In the genomic region with DNA sequence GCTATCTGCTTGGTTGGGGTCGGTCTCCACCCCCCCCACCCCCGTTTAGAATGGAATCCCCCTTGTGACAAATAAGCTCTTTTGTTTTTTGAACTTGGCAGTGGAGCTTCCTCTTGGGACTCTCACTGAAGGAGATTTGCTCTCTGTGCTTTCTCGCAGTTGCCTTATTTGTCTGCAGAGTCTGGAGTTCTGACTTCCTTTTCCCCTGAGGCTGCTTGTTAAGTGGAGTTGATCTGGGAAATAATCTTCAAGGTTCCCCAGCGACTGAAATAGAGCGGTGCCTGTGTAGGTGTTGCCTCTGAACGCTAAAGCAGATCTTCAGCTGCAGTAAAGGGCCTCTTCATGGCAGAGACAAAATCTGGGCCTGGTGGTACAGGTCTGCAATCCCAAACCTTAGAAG, we compare ENCODE assay signal across 8 mouse cellular contexts. TPM values are rescaled to one million over a fixed set of nuclear protein-coding genes. Genes with fewer than 3 reads are reported as not detected.
DNase-seq lines count a peak whose midpoint lies in the region; ATAC-seq and TF ChIP-seq lines count a peak whose summit lies in the region.

No protein-coding gene starts in this region.

- DNase-seq in liver, embryonic 11.5 days (ENCODE audit: low spot score) = peak; percentile 31
- DNase-seq in liver = no peak
- DNase-seq in brain, embryonic 14.5 days (ENCODE audit: low read depth) = peak; percentile 62
- DNase-seq in cerebellum, adult 2 months = no peak
- DNase-seq in c-Kit-positive CD71-positive TER-119-positive erythroid progenitor cells, embryonic 14.5 days (ENCODE audit: low spot score) = no peak
- no peak for DNase-seq in thymus, postnatal 10 days (ENCODE audit: low spot score in 2 of 2)

- H3K4me2 ChIP-seq in liver, embryonic 11.5 days = no peak overlapping the region
- H3K4me2 ChIP-seq in heart, embryonic 14.5 days (ENCODE audit: low read length) = 0 out of 2 replicates have a peak overlapping the region, but pooled peaks have one; percentile 4

- peaks cover 16% of the 10 kb centered on the region; the same call in 1 of the 2 replicates for H3K4me1 ChIP-seq in liver, embryonic 11.5 days (replicated peaks; ENCODE audit: control insufficient read depth, insufficient read depth, low read length)
- peaks cover 33 to 72% of the 10 kb centered on the region in 2 experiments for H3K4me1 ChIP-seq in heart, embryonic 14.5 days (ENCODE audit: control insufficient read depth in 2 of 2, insufficient read depth in 2 of 2, low read length in 2 of 2)
- peaks cover 43% of the 10 kb centered on the region for H3K4me1 ChIP-seq in cerebellum, adult 2 months (ENCODE audit: control insufficient read depth, insufficient read depth, low read length)

- H3K9me3 ChIP-seq in liver, embryonic 11.5 days (ENCODE audit: control insufficient read depth, low read length) = no peaks in the 10 kb centered on the region
- H3K9me3 ChIP-seq in heart, embryonic 14.5 days (ENCODE audit: control insufficient read depth, low read length) = 0 out of 2 replicates have a peak, but pooled peaks cover 3% of the 10 kb centered on the region

- H3K27ac ChIP-seq in liver, embryonic 11.5 days (ENCODE audit: low read depth, low read length) = no peak overlapping the region; the same call in 1 of the 2 replicates
- H3K27ac ChIP-seq in heart, embryonic 14.5 days (replicated peaks in 1 of 2; ENCODE audit: control insufficient read depth in 1 of 2, insufficient read depth in 1 of 2, low read depth in 2 of 2, low read length in 2 of 2) = peak overlapping the region; percentile 72 to 73
- peak overlapping the region; percentile 73 for H3K27ac ChIP-seq in macrophage
- no peak overlapping the region for H3K27ac ChIP-seq in cerebellum, adult 2 months (ENCODE audit: insufficient read depth, low read length)

- no peak overlapping the region for H3K9ac ChIP-seq in liver, embryonic 11.5 days (ENCODE audit: low read depth, low read length)
- H3K9ac ChIP-seq in heart, embryonic 14.5 days (ENCODE audit: low read length) = peak overlapping the region; percentile 22; the same call in 1 of the 2 replicates

- TF ChIP-seq POLR2A in brain, embryonic 14.5 days (IDR thresholded peaks at IDR 0.05; ENCODE audit: borderline replicate concordance, extremely low read depth, insufficient read depth, insufficient read length, poor library complexity, severe bottlenecking) = no peak
- TF ChIP-seq POLR2A in cerebellum, adult 2 months (IDR thresholded peaks at IDR 0.05; ENCODE audit: borderline replicate concordance, insufficient read depth, low read length) = no peak

- H3K27me3 ChIP-seq in liver, embryonic 11.5 days (replicated peaks; ENCODE audit: control insufficient read depth, insufficient read depth, low read length) = no peaks in the 10 kb centered on the region
- H3K27me3 ChIP-seq in heart, embryonic 14.5 days (ENCODE audit: control insufficient read depth, insufficient read depth, low read length) = no peaks in the 10 kb centered on the region
- H3K27me3 ChIP-seq in cerebellum, adult 2 months (ENCODE audit: control insufficient read depth, insufficient read depth, low read length) = no peaks in the 10 kb centered on the region

- no peak for ATAC-seq in liver, embryonic 11.5 days (replicated peaks; ENCODE audit: low FRiP score)
- ATAC-seq in heart, embryonic 14.5 days (ENCODE audit: insufficient number of reproducible peaks, insufficient read depth, low FRiP score, low read depth) = no peak

- H3K4me3 ChIP-seq in liver, embryonic 11.5 days (ENCODE audit: low read depth, low read length) = no peak overlapping the region
- no peak overlapping the region for H3K4me3 ChIP-seq in heart, embryonic 14.5 days (ENCODE audit: control insufficient read depth in 1 of 2, insufficient read depth in 1 of 2, low read depth in 1 of 2, low read length in 2 of 2)
- H3K4me3 ChIP-seq in macrophage (ENCODE audit: inconsistent target) = no peak overlapping the region
- no peak overlapping the region for H3K4me3 ChIP-seq in cerebellum, adult 2 months (replicated peaks; ENCODE audit: insufficient read depth, low read depth, low read length)

- TF ChIP-seq CTCF in brain, embryonic 14.5 days (IDR thresholded peaks at IDR 0.05; ENCODE audit: borderline replicate concordance, extremely low read depth, insufficient read depth, insufficient read length) = no peak
- TF ChIP-seq CTCF in cerebellum, adult 2 months (IDR thresholded peaks at IDR 0.05; ENCODE audit: borderline replicate concordance, insufficient read depth, low read depth, low read length) = no peak

- 23% methylated on average over 6 of the region's 6 CpGs for WGBS in liver, embryonic 11.5 days
- WGBS in heart, embryonic 14.5 days = 15% methylated on average over 6 of the region's 6 CpGs
- 15% methylated on average over 6 of the region's 6 CpGs for WGBS in macrophage (ENCODE audit: missing documents)
- 11% methylated on average over 6 of the region's 6 CpGs for WGBS in cerebellum, adult 2 months

- H3K36me3 ChIP-seq in liver, embryonic 11.5 days (ENCODE audit: control insufficient read depth, insufficient read depth, low read length) = no peaks in the 10 kb centered on the region; the same call in 1 of the 2 replicates
- no peaks in the 10 kb centered on the region for H3K36me3 ChIP-seq in heart, embryonic 14.5 days (ENCODE audit: control insufficient read depth, insufficient read depth, low read length)
- H3K36me3 ChIP-seq in macrophage (ENCODE audit: inconsistent target) = no peaks in the 10 kb centered on the region

- peaks cover 91% of the 10 kb centered on the region for H3K79me2 ChIP-seq in macrophage (ENCODE audit: inconsistent target)

RNA-seq across cellular contexts. Expression of a gene that starts 18.4 kb away (rescaled TPM):
- polyA plus RNA-seq in liver, embryonic 11.5 days (2014; fragmentation: Nextera tagmentation; extraction: Ambion mirVana) = 11.5 and 12.4 TPM in 2 replicates
- polyA plus RNA-seq in brain, embryonic 14.5 days (2012; rRNA removed) = 26.5 and 34.8 TPM in 2 replicates
- polyA plus RNA-seq in heart, embryonic 14.5 days (2014; fragmentation: Nextera tagmentation; extraction: Ambion mirVana) = 28.7 and 31.5 TPM in 2 replicates
- total RNA-seq in macrophage (2018; cell fraction: chromatin; rRNA removed) = 10 to 100 TPM; 18.1 to 90.3 (median 33.9) TPM
- 10 to 100 TPM; 62.9 to 87.4 (median 77.2) TPM for total RNA-seq in macrophage (2018; cell fraction: cytosol; rRNA removed)
- 100 to 1,000 TPM in 2 of 26 experiments, 10 to 100 TPM in 24; 41.7 to 117 (median 67.9) TPM for total RNA-seq in macrophage (2018; cell fraction: nucleus; rRNA removed)
- polyA plus RNA-seq in macrophage (2018) = 58.9 to 66.7 TPM (median 60.5 TPM) in 3 replicates
- 44.0 and 45.2 TPM in 2 replicates for polyA plus RNA-seq in cerebellum, adult 2 months (2012; rRNA removed)

RNA-seq across cellular contexts. Expression of a gene that starts 19.2 kb away (rescaled TPM):
- polyA plus RNA-seq in liver, embryonic 11.5 days (2014; fragmentation: Nextera tagmentation; extraction: Ambion mirVana) = 26.0 and 31.6 TPM in 2 replicates
- 29.1 and 42.4 TPM in 2 replicates for polyA plus RNA-seq in brain, embryonic 14.5 days (2012; rRNA removed)
- 42.4 and 43.4 TPM in 2 replicates for polyA plus RNA-seq in heart, embryonic 14.5 days (2014; fragmentation: Nextera tagmentation; extraction: Ambion mirVana)
- total RNA-seq in macrophage (2018; cell fraction: chromatin; rRNA removed) = 1,000 to 10,000 TPM in 2 of 26 experiments, 100 to 1,000 TPM in 24; 381 to 1,338 (median 680) TPM
- total RNA-seq in macrophage (2018; cell fraction: cytosol; rRNA removed) = 100 to 1,000 TPM in 1 of 26 experiments, 10 to 100 TPM in 25; 43.2 to 105 (median 67.5) TPM
- total RNA-seq in macrophage (2018; cell fraction: nucleus; rRNA removed) = 100 to 1,000 TPM; 224 to 573 (median 378) TPM
- polyA plus RNA-seq in macrophage (2018) = 36.4 to 57.7 TPM (median 50.4 TPM) in 3 replicates
- 56.3 and 63.8 TPM in 2 replicates for polyA plus RNA-seq in cerebellum, adult 2 months (2012; rRNA removed)

Comparison
In these comparisons a context has a peak if more than half of its experiments do, and no peak if none do; other contexts are left out.
1. DNase-seq: peak in liver, embryonic 11.5 days (single experiment) and brain, embryonic 14.5 days (single experiment); none in liver (single experiment), cerebellum, adult 2 months (0 of 2), c-Kit-positive CD71-positive TER-119-positive erythroid progenitor cells, embryonic 14.5 days (single experiment) and thymus, postnatal 10 days (0 of 2).
2. H3K27ac ChIP-seq: peak in heart, embryonic 14.5 days (2 of 2) and macrophage (single experiment); none in liver, embryonic 11.5 days (single experiment) and cerebellum, adult 2 months (single experiment).